Mouse (Mus musculus) stomach, embryonic 14.5 days (tissue): ENCODE results near the gene Asic2. TPM values are rescaled to one million over a fixed set of nuclear protein-coding genes. Genes with fewer than 3 reads are reported as not detected.

ENCODE experiments used
- ATAC-seq: fragments of 200-750 bp; cut with Nextera tagmentation; 2 replicates; pipeline ENCODE4 v1.8.0; 2017; ENCODE audit warnings: low read depth, moderate TSS enrichment; ENCODE audit not compliant: insufficient number of reproducible peaks, insufficient read depth, low FRiP score
- H3K27ac ChIP-seq: fragments of 300-500 bp; sonication (generic); 2 replicates; pipeline ENCODE4 v1.5.1; 2014; ENCODE audit warnings: mild to moderate bottlenecking, low read length, moderate library complexity, mixed read lengths
- H3K27me3 ChIP-seq: fragments of 300-500 bp; sonication (generic); 2 replicates; pipeline ENCODE4 v1.6.1; 2014; ENCODE audit warnings: low read length, control low read depth, mixed read lengths; ENCODE audit not compliant: control insufficient read depth, insufficient read depth
- H3K36me3 ChIP-seq: fragments of 300-500 bp; sonication (generic); 2 replicates; pipeline ENCODE4 v1.6.1; 2014; ENCODE audit warnings: mild to moderate bottlenecking, control low read depth, low read length, moderate library complexity, mixed read lengths; ENCODE audit not compliant: control insufficient read depth, insufficient read depth
- H3K4me1 ChIP-seq: fragments of 300-500 bp; sonication (generic); 2 replicates; pipeline ENCODE4 v1.6.1; 2014; ENCODE audit warnings: low read length, control low read depth, mixed read lengths; ENCODE audit not compliant: control insufficient read depth, insufficient read depth
- H3K4me2 ChIP-seq: fragments of 300-500 bp; sonication (generic); replicated peaks from 2 replicates; pipeline ENCODE4 v1.6.1; 2014; ENCODE audit warnings: low read depth, low read length, control low read depth
- H3K4me3 ChIP-seq: fragments of 300-500 bp; sonication (generic); 2 replicates; pipeline ENCODE4 v1.5.1; 2014; ENCODE audit warnings: low read depth, low read length, control low read depth
- H3K9ac ChIP-seq: fragments of 300-500 bp; sonication (generic); replicated peaks from 2 replicates; pipeline ENCODE4 v1.6.1; 2014; ENCODE audit warnings: low read depth, mild to moderate bottlenecking, control low read depth, low read length, moderate library complexity, mixed read lengths
- H3K9me3 ChIP-seq: fragments of 300-500 bp; sonication (generic); 2 replicates; pipeline ENCODE4 v1.6.1; 2016; ENCODE audit warnings: low read depth, low read length, control low read depth; ENCODE audit not compliant: control insufficient read depth
- WGBS: fragments of 180-500 bp; shearing (Covaris S2); extraction: QIAGEN DNeasy Blood & Tissue Kit; methylation state at CpG from one replicate; pipeline ENCODE4 v1.1.7; 2014; 5-methylcytosine and 5-hydroxymethylcytosine counted together
- polyA plus RNA-seq: library from polyadenylated mRNA; unstranded; fragments of >200 nt; fragmentation: Nextera tagmentation; extraction: Ambion mirVana; gene quantifications from 2 replicates; pipeline ENCODE4 v1.2.1, GENCODE M21; 2014

The Asic2 gene
- polyA plus RNA-seq, 1 experiment from 2014 or later: 0.27 TPM

GRCm38 (mm10) chr11:81079237-81079636, 889.0 kb downstream of the Asic2 start:
- H3K27me3 ChIP-seq: no peaks in the 10 kb centered on the region
- no peak overlapping the region for H3K4me3 ChIP-seq
- no peak overlapping the region for H3K9ac ChIP-seq
- H3K9me3 ChIP-seq: no peaks in the 10 kb centered on the region
- H3K27ac ChIP-seq: no peak overlapping the region
- H3K4me2 ChIP-seq: no peak overlapping the region
- no peak for ATAC-seq
- WGBS: 60% methylated on average over 3 of the region's 3 CpGs
- 0 out of 2 replicates have a peak, but pooled peaks cover 2% of the 10 kb centered on the region for H3K4me1 ChIP-seq
- H3K36me3 ChIP-seq: no peaks in the 10 kb centered on the region

GRCm38 (mm10) chr11:81071836-81072235, 896.4 kb downstream of the Asic2 start:
- Histone ChIP-seq H3K27me3 (no peaks in the 10 kb centered on the region), H3K4me1 (no peaks in the 10 kb centered on the region), H3K36me3 (no peaks in the 10 kb centered on the region), H3K9ac (no peak overlapping the region), H3K9me3 (no peaks in the 10 kb centered on the region), H3K4me3 (no peak overlapping the region), H3K27ac (no peak overlapping the region), H3K4me2 (no peak overlapping the region)
- ATAC-seq: no peak
- 89% methylated on average over 4 of the region's 4 CpGs for WGBS

- WGBS: 82% methylated on average over 11 of the region's 11 CpGs
- Histone ChIP-seq H3K4me1 (no peaks in the 10 kb centered on the region), H3K9ac (no peak overlapping the region), H3K36me3 (no peaks in the 10 kb centered on the region), H3K4me2 (no peak overlapping the region), H3K4me3 (no peak overlapping the region), H3K27me3 (no peaks in the 10 kb centered on the region), H3K27ac (no peak overlapping the region), H3K9me3 (no peaks in the 10 kb centered on the region)
- no peak for ATAC-seq
Measured at GRCm38 (mm10) chr11:81065386-81065785, 902.9 kb downstream of the Asic2 start.

- Histone ChIP-seq H3K4me3 (no peak overlapping the region), H3K9me3 (no peaks in the 10 kb centered on the region), H3K27me3 (no peaks in the 10 kb centered on the region), H3K27ac (no peak overlapping the region), H3K4me1 (no peaks in the 10 kb centered on the region), H3K36me3 (no peaks in the 10 kb centered on the region), H3K9ac (no peak overlapping the region), H3K4me2 (no peak overlapping the region)
- 84% methylated on average over 2 of the region's 2 CpGs for WGBS
- no peak for ATAC-seq
Measured at GRCm38 (mm10) chr11:81064006-81064405, 904.3 kb downstream of the Asic2 start.

GRCm38 (mm10) chr11:81060077-81060476, 908.2 kb downstream of the Asic2 start:
- no peaks in the 10 kb centered on the region for H3K27me3 ChIP-seq
- WGBS: 90% methylated on average over 2 of the region's 2 CpGs
- no peak for ATAC-seq
- H3K4me1 ChIP-seq: no peaks in the 10 kb centered on the region
- no peak overlapping the region for H3K27ac ChIP-seq
- H3K4me2 ChIP-seq: no peak overlapping the region
- H3K9me3 ChIP-seq: no peaks in the 10 kb centered on the region
- H3K36me3 ChIP-seq: no peaks in the 10 kb centered on the region
- no peak overlapping the region for H3K9ac ChIP-seq
- H3K4me3 ChIP-seq: no peak overlapping the region

- no peaks in the 10 kb centered on the region for H3K27me3 ChIP-seq
- no peak overlapping the region for H3K27ac ChIP-seq
- 85% methylated on average over 9 of the region's 9 CpGs for WGBS
- no peaks in the 10 kb centered on the region for H3K4me1 ChIP-seq
- no peaks in the 10 kb centered on the region for H3K36me3 ChIP-seq
- H3K9ac ChIP-seq: no peak overlapping the region
- no peak overlapping the region for H3K4me2 ChIP-seq
- no peaks in the 10 kb centered on the region for H3K9me3 ChIP-seq
- H3K4me3 ChIP-seq: no peak overlapping the region
- ATAC-seq: no peak
Measured at GRCm38 (mm10) chr11:81059546-81059945, 908.7 kb downstream of the Asic2 start.

GRCm38 (mm10) chr11:81057506-81057905, 910.8 kb downstream of the Asic2 start:
- no peaks in the 10 kb centered on the region for H3K4me1 ChIP-seq
- no peaks in the 10 kb centered on the region for H3K9me3 ChIP-seq
- H3K9ac ChIP-seq: no peak overlapping the region
- no peak for ATAC-seq
- no peaks in the 10 kb centered on the region for H3K27me3 ChIP-seq
- H3K4me2 ChIP-seq: no peak overlapping the region
- no peak overlapping the region for H3K27ac ChIP-seq
- no peak overlapping the region for H3K4me3 ChIP-seq
- WGBS: 88% methylated on average over 3 of the region's 3 CpGs
- no peaks in the 10 kb centered on the region for H3K36me3 ChIP-seq

GRCm38 (mm10) chr11:81056776-81057175, 911.5 kb downstream of the Asic2 start:
- no peaks in the 10 kb centered on the region for H3K36me3 ChIP-seq
- H3K4me1 ChIP-seq: no peaks in the 10 kb centered on the region
- H3K4me2 ChIP-seq: no peak overlapping the region
- no peak overlapping the region for H3K9ac ChIP-seq
- H3K4me3 ChIP-seq: no peak overlapping the region
- 94% methylated on average over 9 of the region's 9 CpGs for WGBS
- H3K27me3 ChIP-seq: no peaks in the 10 kb centered on the region
- no peaks in the 10 kb centered on the region for H3K9me3 ChIP-seq
- ATAC-seq: no peak
- H3K27ac ChIP-seq: no peak overlapping the region

GRCm38 (mm10) chr11:81055446-81056145, 912.7 kb downstream of the Asic2 start:
- Histone ChIP-seq H3K4me3 (no peak overlapping the region), H3K4me2 (no peak overlapping the region), H3K27me3 (no peaks in the 10 kb centered on the region), H3K9me3 (no peaks in the 10 kb centered on the region), H3K36me3 (no peaks in the 10 kb centered on the region), H3K27ac (no peak overlapping the region), H3K4me1 (no peaks in the 10 kb centered on the region), H3K9ac (no peak overlapping the region)
- ATAC-seq: no peak
- 63% methylated on average over 12 of the region's 12 CpGs for WGBS
